Mouse (Mus musculus) embryonic facial prominence, embryonic 15.5 days (tissue): Measurements from ENCODE around the gene Gm8298. TPM values are rescaled to one million over a fixed set of nuclear protein-coding genes. Genes with fewer than 3 reads are reported as not detected.
"Not testable (repeated sequence)": the region's sequence is repeated elsewhere in the genome, so short reads cannot be mapped to it uniquely, and the experiment has no call there.

Experiments used
- ATAC-seq: fragments of 200-750 bp; cut with Nextera tagmentation; 2 replicates; pipeline ENCODE4 v1.8.0; 2017; ENCODE audit warnings: low read depth, moderate TSS enrichment; ENCODE audit not compliant: insufficient number of reproducible peaks, low FRiP score, low TSS enrichment
- H3K27ac ChIP-seq: fragments of 300-500 bp; sonication (generic); replicated peaks from 2 replicates; pipeline ENCODE4 v1.5.1; 2015; ENCODE audit warnings: mild to moderate bottlenecking, inconsistent platforms
- H3K27me3 ChIP-seq: fragments of 300-500 bp; sonication (generic); 2 replicates; pipeline ENCODE4 v1.6.1; 2015; ENCODE audit warnings: inconsistent platforms
- H3K36me3 ChIP-seq: fragments of 300-500 bp; sonication (generic); 2 replicates; pipeline ENCODE4 v1.6.1; 2015; ENCODE audit warnings: mild to moderate bottlenecking, inconsistent platforms
- H3K4me1 ChIP-seq: fragments of 300-500 bp; sonication (generic); 2 replicates; pipeline ENCODE4 v1.6.1; 2015; ENCODE audit warnings: inconsistent platforms
- H3K4me2 ChIP-seq: fragments of 300-500 bp; sonication (generic); replicated peaks from 2 replicates; pipeline ENCODE4 v1.6.1; 2015; ENCODE audit warnings: mild to moderate bottlenecking, inconsistent platforms
- H3K4me3 ChIP-seq: fragments of 300-500 bp; sonication (generic); replicated peaks from 2 replicates; pipeline ENCODE4 v1.5.1; 2015; ENCODE audit warnings: mild to moderate bottlenecking, inconsistent platforms
- H3K9ac ChIP-seq: fragments of 300-500 bp; sonication (generic); 2 replicates; pipeline ENCODE4 v1.6.1; 2015; ENCODE audit warnings: inconsistent platforms
- H3K9me3 ChIP-seq: fragments of 300-500 bp; sonication (generic); replicated peaks from 2 replicates; pipeline ENCODE4 v1.6.1; 2016; ENCODE audit warnings: inconsistent platforms
- WGBS: fragments of 180-500 bp; shearing (Covaris S2); methylation state at CpG from one replicate; pipeline ENCODE4 v1.1.7; 2015; 5-methylcytosine and 5-hydroxymethylcytosine counted together
- polyA plus RNA-seq: library from polyadenylated mRNA; unstranded; fragments of >200 nt; fragmentation: Nextera tagmentation; extraction: Ambion mirVana; gene quantifications from 2 replicates; pipeline ENCODE4 v1.2.1, GENCODE M21; 2015

Gm8298 gene
- not detected in 2 replicates for polyA plus RNA-seq

DNA sequence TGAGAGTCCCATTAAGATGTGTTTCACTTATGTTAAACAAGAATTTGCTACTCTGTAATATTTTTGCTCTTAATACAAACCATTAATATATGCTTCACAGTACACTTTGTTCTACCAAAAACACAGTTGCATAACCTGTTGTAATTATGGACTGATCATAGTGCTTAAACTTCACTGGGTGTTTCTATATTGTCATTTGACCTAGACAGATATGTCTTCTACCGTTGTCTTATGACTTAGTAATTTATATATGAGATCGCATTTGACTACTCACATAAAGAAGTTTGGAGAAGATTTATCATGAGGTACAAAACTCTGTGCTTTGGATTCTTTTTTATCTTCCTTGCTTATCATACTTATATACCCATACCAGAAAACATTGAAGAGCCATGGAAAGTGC lies at the start of gene Gm8298:
Gm8298 (plus strand) TSS at position 301 of the 400 bp plus-strand sequence.
- Histone ChIP-seq H3K27ac (no peak within 1 kb of the TSS), H3K9ac (no peak within 1 kb of the TSS), H3K27me3 (no peaks in the 10 kb centered on the region), H3K4me1 (no peaks in the 10 kb centered on the region), H3K36me3 (no peaks in the 10 kb centered on the region), H3K4me2 (no peak within 1 kb of the TSS), H3K9me3 (no peaks in the 10 kb centered on the region), H3K4me3 (no peak within 1 kb of the TSS)
- WGBS, result 88% methylated on average over 2 of the region's 2 CpGs
- no peak for ATAC-seq

DNA sequence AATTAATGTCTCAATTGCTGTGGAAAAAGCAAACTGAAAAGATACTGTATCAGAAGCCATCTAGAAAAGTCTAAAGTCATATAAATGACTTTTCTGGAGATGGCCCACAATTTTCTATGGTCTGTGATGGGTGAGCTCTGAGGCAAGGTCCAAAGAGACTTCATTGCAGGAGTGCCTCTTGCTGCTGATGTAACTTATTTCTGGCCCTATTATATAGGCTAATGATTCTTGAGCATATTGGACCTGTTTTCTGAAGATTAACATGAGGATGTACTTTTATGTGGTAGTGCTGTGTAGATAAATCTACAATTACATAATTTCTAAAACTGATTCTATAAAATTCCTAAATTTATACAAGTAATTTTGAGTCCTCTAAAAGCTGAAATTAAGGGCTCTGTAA lies 47.7 kb upstream of the Gm8298 start:
- no peaks in the 10 kb centered on the region for H3K4me1 ChIP-seq
- H3K9me3 ChIP-seq, result no peaks in the 10 kb centered on the region
- no peak for ATAC-seq
- no peak overlapping the region for H3K4me2 ChIP-seq
- H3K4me3 ChIP-seq, result no peak overlapping the region
- no peak overlapping the region for H3K27ac ChIP-seq
- no peak overlapping the region for H3K9ac ChIP-seq
- H3K36me3 ChIP-seq, result no peaks in the 10 kb centered on the region
- no peaks in the 10 kb centered on the region for H3K27me3 ChIP-seq

DNA sequence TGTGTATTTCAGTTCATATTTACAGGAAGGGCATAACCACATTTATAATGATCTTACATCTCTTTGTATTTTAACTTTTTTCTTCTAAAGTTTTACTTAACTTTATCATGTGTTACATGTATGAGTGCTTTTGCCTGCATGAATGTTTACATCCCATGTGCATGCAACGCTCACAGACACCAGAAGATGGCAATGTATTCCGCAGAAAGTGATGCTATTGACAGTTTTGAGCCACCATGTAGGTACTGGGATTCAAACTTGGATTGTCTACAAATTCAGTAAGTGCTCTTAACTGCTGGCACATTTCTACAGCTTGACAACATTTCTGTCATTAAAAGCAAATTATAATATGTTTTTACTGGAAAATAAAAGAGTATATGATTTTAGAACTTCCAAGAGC lies 9.9 kb downstream of the Gm8298 start:
- ATAC-seq, result no peak
- Histone ChIP-seq H3K27ac (no peak overlapping the region), H3K27me3 (no peaks in the 10 kb centered on the region), H3K4me2 (no peak overlapping the region), H3K9me3 (no peaks in the 10 kb centered on the region), H3K36me3 (no peaks in the 10 kb centered on the region), H3K4me3 (no peak overlapping the region), H3K9ac (no peak overlapping the region), H3K4me1 (no peaks in the 10 kb centered on the region)
- WGBS, result 15% methylated on average over 2 of the region's 2 CpGs

DNA sequence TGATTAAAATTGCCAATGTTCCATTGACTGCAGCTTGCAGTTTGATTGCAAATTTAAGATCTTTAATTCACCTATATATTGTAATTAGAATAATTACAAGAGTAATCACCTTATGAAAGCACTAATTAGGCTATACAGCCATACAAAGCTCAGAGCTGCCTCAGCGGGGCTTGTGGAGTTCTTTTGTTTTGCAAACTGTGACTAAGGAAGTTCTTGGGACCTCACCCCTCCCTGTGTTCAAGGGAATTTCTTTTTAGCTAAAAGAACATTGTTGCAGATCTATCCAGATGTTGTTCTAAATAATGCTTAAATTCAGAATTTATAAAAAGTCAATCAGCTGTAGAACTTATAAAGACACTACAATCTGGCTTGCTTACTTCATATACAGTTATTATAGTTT lies 16.8 kb downstream of the Gm8298 start:
- H3K9me3 ChIP-seq, H3K27me3 ChIP-seq, H3K4me1 ChIP-seq, H3K27ac ChIP-seq, ATAC-seq, H3K4me2 ChIP-seq, H3K4me3 ChIP-seq, H3K9ac ChIP-seq, H3K36me3 ChIP-seq: not testable (repeated sequence)
- WGBS, result 40% methylated on average over 1 of the region's 1 CpGs

DNA sequence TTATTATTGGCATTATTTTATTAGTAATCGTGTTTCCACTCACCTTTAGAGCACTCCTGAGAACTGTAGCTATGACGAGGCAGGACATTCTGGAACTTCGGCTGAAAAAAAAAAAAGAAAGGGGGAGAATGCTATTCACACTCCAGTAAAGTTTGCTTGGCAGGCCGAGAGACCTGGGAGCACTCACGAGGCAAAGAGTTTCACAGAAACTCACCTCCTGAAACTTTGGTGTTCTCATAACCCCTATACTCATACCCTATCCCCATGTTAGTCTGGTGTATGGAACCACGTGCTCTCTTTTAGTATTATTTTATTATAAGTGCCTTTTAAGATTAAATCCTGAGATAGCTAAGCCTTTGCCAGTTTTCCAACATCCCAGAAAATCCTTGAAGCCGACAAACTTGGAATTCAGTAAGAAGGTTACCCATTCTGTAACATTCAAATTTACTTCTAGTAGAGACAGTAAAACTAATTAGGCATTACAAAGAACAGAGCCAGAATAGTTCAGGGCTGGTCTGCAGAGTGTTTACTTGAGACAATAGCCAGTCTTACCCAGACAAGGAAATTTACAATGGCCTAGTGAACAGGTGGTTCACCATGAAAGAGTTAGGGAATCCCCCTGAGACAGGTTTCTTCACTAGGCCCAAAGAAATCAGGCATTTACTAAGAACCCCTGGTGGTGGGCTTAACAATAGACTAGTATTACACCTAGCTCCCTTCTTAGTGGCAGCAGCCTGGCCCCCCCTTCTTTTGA lies 19.1 kb downstream of the Gm8298 start:
- H3K9me3 ChIP-seq, ATAC-seq, H3K27me3 ChIP-seq, H3K9ac ChIP-seq, H3K4me3 ChIP-seq, H3K4me2 ChIP-seq, H3K36me3 ChIP-seq, H3K27ac ChIP-seq, H3K4me1 ChIP-seq: not testable (repeated sequence)
- WGBS, result 75% methylated on average over 7 of the region's 7 CpGs

DNA sequence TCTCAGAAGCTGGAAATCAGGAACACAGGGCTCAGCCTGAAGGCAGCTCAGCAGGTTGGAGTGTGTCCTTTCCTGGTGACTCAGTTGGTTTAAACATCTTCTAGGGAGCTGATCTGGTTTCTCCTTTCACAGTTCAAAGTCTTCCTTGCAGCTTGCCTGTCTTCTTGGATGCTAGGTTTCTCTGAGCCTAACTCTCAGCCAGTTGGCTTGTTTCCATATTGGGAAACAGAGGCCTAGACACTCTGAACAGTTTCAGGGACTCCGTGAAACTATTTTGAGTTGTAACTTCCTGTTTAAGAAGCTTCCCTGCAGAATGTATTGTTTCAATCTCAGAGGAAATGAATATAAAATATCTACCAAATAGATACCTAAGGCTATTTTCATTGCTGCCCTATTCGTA lies 32.4 kb downstream of the Gm8298 start:
- 65% methylated on average over 2 of the region's 2 CpGs for WGBS
- Histone ChIP-seq H3K36me3 (no peaks in the 10 kb centered on the region), H3K27me3 (no peaks in the 10 kb centered on the region), H3K4me1 (no peaks in the 10 kb centered on the region), H3K9ac (no peak overlapping the region), H3K9me3 (no peaks in the 10 kb centered on the region), H3K27ac (no peak overlapping the region), H3K4me3 (no peak overlapping the region), H3K4me2 (no peak overlapping the region)
- ATAC-seq, result no peak

DNA sequence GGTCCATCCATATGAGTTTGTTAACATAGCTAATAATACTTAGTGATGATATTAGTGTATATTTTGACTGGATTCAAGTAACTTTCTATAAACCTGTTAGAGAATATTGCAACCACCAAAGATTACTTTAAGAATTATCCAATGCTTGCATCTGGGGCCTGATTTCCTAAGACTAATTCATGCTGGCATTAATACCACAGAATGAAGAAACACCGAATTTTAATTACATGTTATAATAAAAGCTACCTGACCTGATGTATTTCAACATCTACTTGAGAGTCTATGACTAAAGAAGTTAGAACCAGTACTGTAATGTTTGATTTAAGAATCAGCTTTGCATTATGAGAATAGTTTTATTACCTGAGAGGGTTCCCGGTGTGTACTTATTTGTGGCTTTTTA lies 64.1 kb downstream of the Gm8298 start, which contains the start of gene C130079G13Rik:
C130079G13Rik (plus strand) TSS at position 301 of the 400 bp plus-strand sequence.
- no peaks in the 10 kb centered on the region for H3K27me3 ChIP-seq
- no peak within 1 kb of the TSS for H3K4me3 ChIP-seq
- H3K36me3 ChIP-seq, result no peaks in the 10 kb centered on the region
- no peak within 1 kb of the TSS for H3K4me2 ChIP-seq
- H3K9me3 ChIP-seq, result no peaks in the 10 kb centered on the region
- 74% methylated on average over 2 of the region's 2 CpGs for WGBS
- no peak within 1 kb of the TSS for H3K27ac ChIP-seq
- no peak within 1 kb of the TSS for H3K9ac ChIP-seq
- no peaks in the 10 kb centered on the region for H3K4me1 ChIP-seq
- no peak for ATAC-seq

Other genes starting within 250 kb of the Gm8298 start
- gene Gm5538, start 131.3 kb upstream of the Gm8298 start, polyA plus RNA-seq, result not detected in 2 replicates
- 2.8 and 3.1 TPM in 2 replicates for gene C130079G13Rik, start 64.2 kb downstream of the Gm8298 start, polyA plus RNA-seq
- 3.5 and 3.6 TPM in 2 replicates for gene Aadacl2, start 145.7 kb downstream of the Gm8298 start, polyA plus RNA-seq
- 0.95 and 0.99 TPM in 2 replicates for gene Aadac, start 164.7 kb downstream of the Gm8298 start, polyA plus RNA-seq
- 0.93 and 1.0 TPM in 2 replicates for gene Sucnr1, start 220.8 kb downstream of the Gm8298 start, polyA plus RNA-seq